Comparison of ENCODE assay signal across 12 mouse cellular contexts in genomic region chr12:73583318-73583717, GRCm38 (mm10). TPM values are rescaled to one million over a fixed set of nuclear protein-coding genes. Genes with fewer than 3 reads are reported as not detected.
DNase-seq lines count a peak whose midpoint lies in the region; ATAC-seq and TF ChIP-seq lines count a peak whose summit lies in the region.
"Had no signal": no experiment of that assay in that cellular context is flagged by ENCODE, and none has a peak within 500 bp of the region (broad histone marks: within the 10 kb centered on the region; RNA-seq: fewer than 3 reads in every experiment).

No protein-coding gene starts in this region.

- no peak for TF ChIP-seq CTCF in liver, adult 2 months (IDR thresholded peaks at IDR 0.05; ENCODE audit: low read depth, low read length)

- no peaks in the 10 kb centered on the region for H3K79me2 ChIP-seq in liver, adult 2 months (ENCODE audit: control insufficient read depth, insufficient read depth, low read length)

- ATAC-seq in liver, embryonic 11.5 days (replicated peaks; ENCODE audit: low FRiP score), result no peak
- ATAC-seq in heart, embryonic 11.5 days (replicated peaks; ENCODE audit: insufficient number of reproducible peaks, low FRiP score, low TSS enrichment), result no peak
- no peak for ATAC-seq in intestine, embryonic 16.5 days
- ATAC-seq in forebrain, embryonic 15.5 days (replicated peaks), result no peak

- no peaks in the 10 kb centered on the region for H3K4me1 ChIP-seq in liver, adult 2 months (ENCODE audit: control insufficient read depth, insufficient read depth, low read length)
- H3K4me1 ChIP-seq in liver, embryonic 11.5 days (replicated peaks; ENCODE audit: control insufficient read depth, insufficient read depth, low read length), result no peaks in the 10 kb centered on the region; the same call in 1 of the 2 replicates
- no peaks in the 10 kb centered on the region for H3K4me1 ChIP-seq in heart, embryonic 11.5 days (ENCODE audit: control insufficient read depth, insufficient read depth, low read length)
- peaks cover 10% of the 10 kb centered on the region for H3K4me1 ChIP-seq in intestine, embryonic 16.5 days (ENCODE audit: control insufficient read depth, insufficient read depth, low read length)
- H3K4me1 ChIP-seq in forebrain, embryonic 15.5 days, result peaks cover 19% of the 10 kb centered on the region

- peak overlapping the region; percentile 57 for H3K27ac ChIP-seq in liver, adult 2 months (replicated peaks; ENCODE audit: insufficient read depth, low read depth, low read length)
- no peak overlapping the region for H3K27ac ChIP-seq in liver, embryonic 11.5 days (ENCODE audit: low read depth, low read length)
- H3K27ac ChIP-seq in heart, embryonic 11.5 days (ENCODE audit: low read depth, low read length), result peak overlapping the region; percentile 51
- peak overlapping the region; percentile 32 for H3K27ac ChIP-seq in intestine, embryonic 16.5 days (ENCODE audit: low read length)
- no peak overlapping the region for H3K27ac ChIP-seq in forebrain, embryonic 15.5 days (replicated peaks)
- H3K27ac ChIP-seq: neural tube, embryonic 12.5 days had no signal

- H3K9ac ChIP-seq in liver, adult 2 months (ENCODE audit: low read depth, low read length), result no peak overlapping the region
- no peak overlapping the region for H3K9ac ChIP-seq in liver, embryonic 11.5 days (ENCODE audit: low read depth, low read length)
- no peak overlapping the region for H3K9ac ChIP-seq in heart, embryonic 11.5 days (ENCODE audit: low read depth, low read length)
- H3K9ac ChIP-seq in intestine, embryonic 16.5 days (ENCODE audit: low read depth, low read length), result no peak overlapping the region
- no peak overlapping the region for H3K9ac ChIP-seq in forebrain, embryonic 15.5 days (replicated peaks)
- H3K9ac ChIP-seq: neural tube, embryonic 12.5 days had no signal

- no peaks in the 10 kb centered on the region for H3K36me3 ChIP-seq in liver, adult 2 months (ENCODE audit: control insufficient read depth, insufficient read depth, low read length)
- no peaks in the 10 kb centered on the region for H3K36me3 ChIP-seq in liver, embryonic 11.5 days (ENCODE audit: control insufficient read depth, insufficient read depth, low read length)
- no peaks in the 10 kb centered on the region for H3K36me3 ChIP-seq in heart, embryonic 11.5 days (ENCODE audit: control insufficient read depth, insufficient read depth, low read length)
- H3K36me3 ChIP-seq in intestine, embryonic 16.5 days (ENCODE audit: control insufficient read depth, insufficient read depth, low read length), result no peaks in the 10 kb centered on the region
- H3K36me3 ChIP-seq in forebrain, embryonic 15.5 days, result no peaks in the 10 kb centered on the region
- H3K36me3 ChIP-seq: neural tube, embryonic 12.5 days had no signal

- no peaks in the 10 kb centered on the region for H3K9me3 ChIP-seq in liver, embryonic 11.5 days (ENCODE audit: control insufficient read depth, low read length)
- H3K9me3 ChIP-seq in heart, embryonic 11.5 days (replicated peaks; ENCODE audit: control insufficient read depth, low read length), result no peaks in the 10 kb centered on the region
- no peaks in the 10 kb centered on the region for H3K9me3 ChIP-seq in intestine, embryonic 16.5 days (ENCODE audit: control insufficient read depth, low read length)
- no peaks in the 10 kb centered on the region for H3K9me3 ChIP-seq in forebrain, embryonic 15.5 days
- H3K9me3 ChIP-seq: megakaryocyte, embryonic 14.5 days; neural tube, embryonic 12.5 days had no signal

- peaks cover 16% of the 10 kb centered on the region; the same call in 1 of the 2 replicates for H3K27me3 ChIP-seq in liver, adult 2 months (ENCODE audit: control insufficient read depth, insufficient read depth, low read length)
- H3K27me3 ChIP-seq in liver, embryonic 11.5 days (replicated peaks; ENCODE audit: control insufficient read depth, insufficient read depth, low read length), result peaks cover 26% of the 10 kb centered on the region
- H3K27me3 ChIP-seq in heart, embryonic 11.5 days (ENCODE audit: control insufficient read depth, insufficient read depth, low read length), result peaks cover 9% of the 10 kb centered on the region; the same call in 1 of the 2 replicates
- peaks cover 6% of the 10 kb centered on the region; the same call in 1 of the 2 replicates for H3K27me3 ChIP-seq in intestine, embryonic 16.5 days (replicated peaks; ENCODE audit: control insufficient read depth, insufficient read depth, low read length)
- peaks cover 22% of the 10 kb centered on the region; the same call in 1 of the 2 replicates for H3K27me3 ChIP-seq in forebrain, embryonic 15.5 days

- H3K4me3 ChIP-seq in liver, adult 2 months (ENCODE audit: insufficient read depth, low read depth, low read length), result no peak overlapping the region
- no peak overlapping the region for H3K4me3 ChIP-seq in liver, embryonic 11.5 days (ENCODE audit: low read depth, low read length)
- H3K4me3 ChIP-seq in heart, embryonic 11.5 days (ENCODE audit: low read depth, low read length), result no peak overlapping the region
- H3K4me3 ChIP-seq in intestine, embryonic 16.5 days (ENCODE audit: low read length), result no peak overlapping the region
- no peak overlapping the region for H3K4me3 ChIP-seq in forebrain, embryonic 15.5 days

- DNase-seq in liver, adult 2 months (ENCODE audit: extremely low read depth, low read depth, low spot score), result no peak
- DNase-seq in liver, embryonic 11.5 days (ENCODE audit: low spot score), result no peak
- DNase-seq in lung, postnatal 4 days, result peak; percentile 27 to 64
- DNase-seq in cerebellum, postnatal 25 days, result no peak
- DNase-seq: cerebellum, postnatal 36 days; gastrocnemius, postnatal 25 days; right cerebral cortex, postnatal 14 days had no signal

- H3K4me2 ChIP-seq in liver, embryonic 11.5 days, result no peak overlapping the region
- peak overlapping the region; percentile 85; the same call in 1 of the 2 replicates for H3K4me2 ChIP-seq in heart, embryonic 11.5 days
- no peak overlapping the region for H3K4me2 ChIP-seq in intestine, embryonic 16.5 days (ENCODE audit: low read depth, low read length)
- H3K4me2 ChIP-seq in forebrain, embryonic 15.5 days (replicated peaks), result no peak overlapping the region

- 75% methylated on average over 9 of the region's 9 CpGs for WGBS in liver, adult 2 months
- 56% methylated on average over 9 of the region's 9 CpGs for WGBS in liver, embryonic 11.5 days
- WGBS in heart, embryonic 11.5 days (ENCODE audit: insufficient replicate concordance), result 62% methylated on average over 9 of the region's 9 CpGs
- WGBS in intestine, embryonic 16.5 days, result 74% methylated on average over 9 of the region's 9 CpGs
- WGBS in forebrain, embryonic 15.5 days, result 79% methylated on average over 9 of the region's 9 CpGs

- TF ChIP-seq POLR2A in liver, adult 2 months (IDR thresholded peaks at IDR 0.05; ENCODE audit: extremely low read depth, insufficient read depth, low read length), result no peak

RNA-seq across cellular contexts. Expression of gene Prkch, which starts 1.3 kb away (rescaled TPM):
- total RNA-seq in liver, adult 2 months (2014; rRNA removed), result 5.3 and 5.9 TPM in 2 replicates
- polyA plus RNA-seq in liver, adult 2 months (2012; rRNA removed), result 1.3 and 1.5 TPM in 2 replicates
- 5.7 and 6.4 TPM in 2 replicates for polyA plus RNA-seq in liver, embryonic 11.5 days (2014; fragmentation: Nextera tagmentation; extraction: Ambion mirVana)
- 16.2 and 16.7 TPM in 2 replicates for polyA plus RNA-seq in heart, embryonic 11.5 days (2014; fragmentation: Nextera tagmentation; extraction: Ambion mirVana)
- 4.0 and 4.7 TPM in 2 replicates for polyA plus RNA-seq in intestine, embryonic 16.5 days (2015; fragmentation: Nextera tagmentation; extraction: Ambion mirVana)
- 4.9 and 6.6 TPM in 2 replicates for polyA plus RNA-seq in forebrain, embryonic 15.5 days (2015; fragmentation: Nextera tagmentation; extraction: Ambion mirVana)

RNA-seq across cellular contexts. Expression of gene Tmem30b, which starts 37.1 kb away (rescaled TPM):
- 18.9 and 24.4 TPM in 2 replicates for total RNA-seq in liver, adult 2 months (2014; rRNA removed)
- 23.1 and 23.3 TPM in 2 replicates for polyA plus RNA-seq in liver, adult 2 months (2012; rRNA removed)
- 0.58 and 0.94 TPM in 2 replicates for polyA plus RNA-seq in liver, embryonic 11.5 days (2014; fragmentation: Nextera tagmentation; extraction: Ambion mirVana)
- 0.30 TPM in 2 replicates for polyA plus RNA-seq in heart, embryonic 11.5 days (2014; fragmentation: Nextera tagmentation; extraction: Ambion mirVana)
- 82.9 and 91.2 TPM in 2 replicates for polyA plus RNA-seq in intestine, embryonic 16.5 days (2015; fragmentation: Nextera tagmentation; extraction: Ambion mirVana)
- polyA plus RNA-seq in forebrain, embryonic 15.5 days (2015; fragmentation: Nextera tagmentation; extraction: Ambion mirVana), result 0.19 and 0.22 TPM in 2 replicates

Comparison
In these comparisons a context has a peak if more than half of its experiments do, and no peak if none do; other contexts are left out.
1. H3K27ac ChIP-seq: peak in liver, adult 2 months (single experiment), heart, embryonic 11.5 days (single experiment) and intestine, embryonic 16.5 days (single experiment); none in liver, embryonic 11.5 days (single experiment) and forebrain, embryonic 15.5 days (single experiment).
2. RNA of gene Tmem30b, which starts 37.1 kb away (polyA plus RNA-seq): 82.9 to 91.2 TPM in intestine, embryonic 16.5 days and 23.1 to 23.3 TPM in liver, adult 2 months; 0.58 to 0.94 TPM in liver, embryonic 11.5 days, 0.30 TPM in heart, embryonic 11.5 days and 0.19 to 0.22 TPM in forebrain, embryonic 15.5 days; every median in the first group is over 10 times any median in the second.
3. DNase-seq: peak in lung, postnatal 4 days (2 of 2); none in liver, adult 2 months (single experiment), liver, embryonic 11.5 days (single experiment) and cerebellum, postnatal 25 days (0 of 2).